In genomic region chr12:29938376-29939041, GRCm38 (mm10) we compare ENCODE assay signal across 8 mouse cellular contexts. TPM values are rescaled to one million over a fixed set of nuclear protein-coding genes. Genes with fewer than 3 reads are reported as not detected.
DNase-seq lines count a peak whose midpoint lies in the region; ATAC-seq lines count a peak whose summit lies in the region.

No protein-coding gene starts in this region.

- peaks cover 19% of the 10 kb centered on the region for H3K27me3 ChIP-seq in forebrain, embryonic 10.5 days (ENCODE audit: poor library complexity, severe bottlenecking)
- no peaks in the 10 kb centered on the region for H3K27me3 ChIP-seq in heart, embryonic 13.5 days (replicated peaks)
- H3K27me3 ChIP-seq in liver, embryonic 16.5 days (ENCODE audit: control insufficient read depth, insufficient read depth, low read depth, low read length), result peaks cover 17% of the 10 kb centered on the region

- H3K36me3 ChIP-seq in forebrain, embryonic 10.5 days (replicated peaks), result peaks cover 28% of the 10 kb centered on the region
- no peaks in the 10 kb centered on the region for H3K36me3 ChIP-seq in heart, embryonic 13.5 days
- no peaks in the 10 kb centered on the region for H3K36me3 ChIP-seq in liver, embryonic 16.5 days (ENCODE audit: control insufficient read depth, insufficient read depth)

- peaks cover 9% of the 10 kb centered on the region; the same call in 1 of the 2 replicates for H3K9me3 ChIP-seq in forebrain, embryonic 10.5 days
- no peaks in the 10 kb centered on the region for H3K9me3 ChIP-seq in heart, embryonic 13.5 days
- H3K9me3 ChIP-seq in liver, embryonic 16.5 days (replicated peaks; ENCODE audit: control insufficient read depth, low read length), result no peaks in the 10 kb centered on the region

- no peak for ATAC-seq in cerebellum, adult (ENCODE audit: insufficient number of reproducible peaks, low FRiP score, low TSS enrichment)
- ATAC-seq in heart, embryonic 13.5 days (ENCODE audit: extremely low read depth, insufficient number of reproducible peaks, low FRiP score, low TSS enrichment), result peak; percentile 57; the same call in 1 of the 2 replicates
- no peak; the same call in 1 of the 2 replicates for ATAC-seq in liver, embryonic 16.5 days (ENCODE audit: low read depth)
- ATAC-seq in erythroid progenitor cell, adult 5-6 weeks (replicated peaks; ENCODE audit: low FRiP score, poor library complexity, severe bottlenecking), result no peak

- H3K4me2 ChIP-seq in heart, embryonic 13.5 days, result peak overlapping the region; percentile 85
- peak overlapping the region; percentile 30; the same call in 1 of the 2 replicates for H3K4me2 ChIP-seq in liver, embryonic 16.5 days (ENCODE audit: low read depth, low read length)

- under 1% methylated on average over 40 of the region's 40 CpGs for WGBS in forebrain, embryonic 10.5 days
- WGBS in heart, embryonic 13.5 days, result under 1% methylated on average over 40 of the region's 40 CpGs
- WGBS in liver, embryonic 16.5 days (ENCODE audit: insufficient replicate concordance), result 1% methylated on average over 40 of the region's 40 CpGs

- peak; percentile 30 to 49 for DNase-seq in cerebellum, postnatal 4 days (ENCODE audit: low spot score in 2 of 2)
- DNase-seq in forebrain, embryonic 10.5 days (ENCODE audit: extremely low spot score, low spot score), result no peak
- peak; percentile 80 for DNase-seq in kidney, postnatal 10 days
- DNase-seq in ovary, adult 18-20 months (ENCODE audit: low spot score), result peak; percentile 56

- peak overlapping the region; percentile 96 for H3K9ac ChIP-seq in heart, embryonic 13.5 days
- H3K9ac ChIP-seq in liver, embryonic 16.5 days (ENCODE audit: low read depth, low read length), result no peak overlapping the region

- H3K27ac ChIP-seq in forebrain, embryonic 10.5 days, result peak overlapping the region; percentile 99
- peak overlapping the region; percentile 93 for H3K27ac ChIP-seq in heart, embryonic 13.5 days (replicated peaks)
- no peak overlapping the region for H3K27ac ChIP-seq in liver, embryonic 16.5 days (ENCODE audit: low read length)

- peak overlapping the region; percentile 95 for H3K4me3 ChIP-seq in forebrain, embryonic 10.5 days
- peak overlapping the region; percentile 88 for H3K4me3 ChIP-seq in heart, embryonic 13.5 days
- H3K4me3 ChIP-seq in liver, embryonic 16.5 days (ENCODE audit: low read depth, low read length), result peak overlapping the region; percentile 44

- H3K4me1 ChIP-seq in forebrain, embryonic 10.5 days, result peaks cover 56% of the 10 kb centered on the region
- peaks cover 57% of the 10 kb centered on the region for H3K4me1 ChIP-seq in heart, embryonic 13.5 days
- no peaks in the 10 kb centered on the region for H3K4me1 ChIP-seq in liver, embryonic 16.5 days (ENCODE audit: control insufficient read depth, low read depth, low read length)

RNA-seq across cellular contexts. Expression of gene Pxdn, which starts 1.1 kb away (rescaled TPM):
- 72.1 and 80.4 TPM in 2 replicates for polyA plus RNA-seq in forebrain, embryonic 10.5 days (2016; fragmentation: Nextera tagmentation; extraction: Ambion mirVana)
- polyA plus RNA-seq in heart, embryonic 13.5 days (2015; fragmentation: Nextera tagmentation; extraction: Ambion mirVana), result 72.3 and 77.0 TPM in 2 replicates
- polyA plus RNA-seq in liver, embryonic 16.5 days (2015; fragmentation: Nextera tagmentation; extraction: Ambion mirVana), result 4.9 and 5.3 TPM in 2 replicates
- total RNA-seq in erythroid progenitor cell, adult 5-6 weeks (2015; ENCODE audit: low replicate concordance), result not detected in 2 replicates
- total RNA-seq in erythroid progenitor cell, adult 5-6 weeks (2017; ENCODE audit: low replicate concordance), result 1.5 TPM in 1 of 2 replicates, not detected in the other

Comparison
In these comparisons a context has a peak if more than half of its experiments do, and no peak if none do; other contexts are left out.
1. H3K4me3 ChIP-seq: peak in every context shown above with its lines; median percentile 95 in forebrain, embryonic 10.5 days; 88 in heart, embryonic 13.5 days; 44 in liver, embryonic 16.5 days.
2. RNA of gene Pxdn, which starts 1.1 kb away (polyA plus RNA-seq): 72.3 to 77.0 TPM in heart, embryonic 13.5 days and 72.1 to 80.4 TPM in forebrain, embryonic 10.5 days; 4.9 to 5.3 TPM in liver, embryonic 16.5 days; every median in the first group is over 10 times any median in the second.